Mouse (Mus musculus): ENCODE results near the gene Abhd12.

The Abhd12 gene

DNA sequence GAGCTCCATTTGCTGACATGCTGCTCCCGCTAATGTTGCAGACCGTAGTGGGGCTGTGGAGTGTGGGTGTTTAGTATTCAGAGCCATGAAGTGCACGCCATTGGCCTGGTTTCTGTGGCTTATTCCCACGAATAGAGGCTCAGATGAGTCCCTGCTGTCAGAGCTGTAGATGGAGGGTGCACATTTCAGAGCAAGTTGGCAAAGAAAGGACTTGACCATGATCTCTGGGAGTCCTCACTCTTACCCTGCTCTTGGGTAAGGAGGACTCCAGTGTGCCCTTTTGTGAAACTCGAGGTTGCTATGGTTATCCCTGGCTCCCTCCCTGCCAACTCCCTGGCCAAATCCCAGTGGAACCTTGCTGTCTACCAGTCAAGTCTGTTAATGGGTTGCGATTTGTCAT, 96.2 kb downstream of the Abhd12 start:
- no peak for DNase-seq (ENCODE audit: low spot score)

DNA sequence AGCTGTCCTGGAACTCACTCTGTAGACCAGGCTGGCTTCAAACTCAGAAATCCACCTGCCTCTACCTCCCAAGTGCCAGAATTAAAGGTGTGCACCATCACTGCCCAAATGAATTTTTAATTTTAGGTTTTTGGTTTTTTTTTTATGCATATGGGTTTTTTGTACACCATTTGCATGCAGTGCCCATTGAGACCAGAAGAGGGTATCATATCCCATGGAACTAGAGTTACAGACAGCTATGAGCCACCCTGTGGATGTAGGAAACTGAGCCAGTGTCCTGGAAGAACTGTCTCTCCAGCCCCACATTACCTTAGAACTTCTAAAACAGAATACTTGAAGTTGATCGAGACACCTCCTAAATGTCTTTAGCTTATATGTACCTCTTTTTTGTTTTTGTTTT, 101.5 kb downstream of the Abhd12 start:
- DNase-seq (ENCODE audit: low spot score) = peak; percentile 40

DNA sequence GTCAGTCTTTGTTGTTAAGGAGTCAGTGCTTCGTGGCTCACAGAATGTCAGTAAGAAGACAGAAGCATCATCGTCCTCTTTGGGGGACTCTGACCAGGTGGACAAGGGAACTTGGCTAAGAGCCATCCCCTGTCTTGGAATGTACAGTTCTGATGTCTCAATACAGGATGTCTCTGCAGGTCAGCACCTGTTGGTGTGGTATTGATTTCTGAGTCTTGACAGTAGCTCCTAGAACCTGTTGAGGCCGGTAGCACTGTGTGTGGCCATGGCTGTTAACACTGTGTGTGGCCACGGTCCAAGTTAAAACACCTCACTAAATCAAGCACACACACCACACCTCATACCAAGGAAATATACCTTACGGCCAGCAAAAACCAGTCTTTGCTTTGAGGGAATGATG, 103.9 kb downstream of the Abhd12 start:
- no peak for DNase-seq (ENCODE audit: low spot score)

DNA sequence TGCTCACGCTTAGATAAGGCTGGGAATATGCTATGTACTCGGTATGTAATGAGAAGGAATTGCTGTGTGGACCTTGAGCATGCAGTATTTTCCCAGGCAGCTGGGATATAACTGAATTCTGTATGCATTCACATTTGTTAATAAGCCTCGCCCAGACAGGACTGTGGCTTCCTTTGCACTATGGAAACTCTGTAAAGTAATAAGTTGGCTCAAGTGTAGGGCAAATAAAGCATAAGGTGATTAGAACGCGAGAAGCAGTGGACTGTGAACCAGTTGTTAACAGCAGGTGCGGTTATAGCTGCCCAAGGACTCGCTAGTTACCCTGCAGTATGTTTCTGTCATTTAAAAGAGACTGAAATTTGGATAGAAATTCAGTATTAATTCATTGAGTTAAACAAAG, 106.5 kb downstream of the Abhd12 start:
- DNase-seq (ENCODE audit: low spot score) = no peak

DNA sequence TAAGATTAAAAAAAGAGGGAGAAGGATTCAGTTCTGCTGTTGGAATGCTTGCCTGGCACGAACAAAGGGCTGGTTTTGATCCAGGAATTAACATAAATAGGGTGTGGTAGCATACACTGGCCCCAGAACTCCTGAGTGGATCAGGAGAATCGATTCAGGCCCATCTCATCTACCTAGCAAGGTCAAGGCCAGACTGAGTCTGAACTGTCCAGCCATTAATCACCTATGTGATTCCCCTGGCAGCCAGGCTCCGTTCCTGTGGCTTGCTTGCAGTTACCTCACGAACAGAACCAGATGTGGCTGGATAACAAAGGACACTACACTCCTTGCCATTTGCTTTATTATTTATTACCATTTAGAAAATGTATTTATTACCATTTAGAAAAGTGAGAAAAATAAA, 111.2 kb downstream of the Abhd12 start:
- DNase-seq (ENCODE audit: low spot score) = no peak

DNA sequence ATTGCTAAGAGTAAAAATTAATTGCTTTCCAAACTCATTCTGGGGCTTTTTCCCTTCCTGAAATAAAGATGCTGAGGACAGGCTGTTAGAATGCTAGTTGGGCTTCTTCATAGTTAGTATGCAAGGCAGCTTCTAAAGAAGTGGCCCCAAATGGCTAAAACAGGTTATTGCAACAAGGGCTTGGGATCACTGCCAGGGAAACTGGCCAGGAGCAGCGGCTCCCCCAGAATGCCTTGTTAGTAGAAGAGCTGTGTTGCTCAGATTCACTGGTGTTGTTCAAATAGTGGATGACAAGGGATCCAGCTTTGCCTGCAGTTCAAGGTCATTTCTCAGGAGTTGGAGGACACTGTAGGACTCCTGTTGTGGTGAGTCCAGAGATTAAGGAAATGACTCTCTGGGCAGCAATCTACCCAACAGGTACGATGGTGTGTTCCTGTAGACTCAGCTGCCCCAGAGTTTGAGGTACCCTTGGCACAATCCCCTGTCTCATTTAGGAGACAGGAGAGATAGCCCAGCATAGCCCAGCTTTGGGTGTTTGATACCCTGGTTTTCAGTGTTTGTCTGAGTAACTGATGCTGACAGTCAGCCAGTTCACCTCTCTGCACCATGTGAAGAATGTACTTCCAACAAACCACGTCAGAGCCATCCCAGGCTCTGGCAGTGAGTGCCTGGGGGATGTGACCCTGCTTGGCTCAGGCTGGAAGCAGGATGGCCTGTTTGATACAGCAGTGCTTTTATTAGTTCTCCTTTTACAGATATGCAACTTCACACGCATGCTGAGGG, 115.6 kb downstream of the Abhd12 start:
- peak; percentile 15 for DNase-seq (ENCODE audit: low spot score)

DNA sequence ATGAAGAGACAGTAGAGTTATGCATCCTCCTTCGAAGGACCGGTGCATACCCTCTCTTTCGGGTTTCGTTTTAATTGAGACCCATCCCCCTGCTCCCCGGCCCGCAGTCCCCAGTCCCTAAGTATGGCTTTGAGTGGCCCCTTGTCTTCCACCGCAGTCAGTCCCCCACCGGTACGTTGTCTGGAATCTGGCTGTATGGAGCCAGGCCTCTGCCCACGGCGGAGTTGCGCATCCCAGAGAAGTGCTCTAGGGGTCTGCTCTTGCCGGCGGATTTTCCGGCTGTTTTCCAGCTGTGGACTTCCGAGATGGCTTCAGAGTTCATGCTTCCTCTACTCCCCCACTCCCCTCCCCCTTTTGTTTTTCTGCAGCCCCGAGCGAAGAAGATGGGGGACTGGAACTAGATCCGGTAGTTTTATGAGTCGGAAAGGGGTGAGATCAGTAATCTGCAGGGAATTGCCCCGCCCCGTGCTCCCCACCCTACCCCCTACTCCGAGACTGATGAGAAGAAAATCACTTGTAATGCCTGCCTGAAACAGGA, 117.2 kb downstream of the Abhd12 start:
- peak; percentile 54 for DNase-seq (ENCODE audit: low spot score)

DNA sequence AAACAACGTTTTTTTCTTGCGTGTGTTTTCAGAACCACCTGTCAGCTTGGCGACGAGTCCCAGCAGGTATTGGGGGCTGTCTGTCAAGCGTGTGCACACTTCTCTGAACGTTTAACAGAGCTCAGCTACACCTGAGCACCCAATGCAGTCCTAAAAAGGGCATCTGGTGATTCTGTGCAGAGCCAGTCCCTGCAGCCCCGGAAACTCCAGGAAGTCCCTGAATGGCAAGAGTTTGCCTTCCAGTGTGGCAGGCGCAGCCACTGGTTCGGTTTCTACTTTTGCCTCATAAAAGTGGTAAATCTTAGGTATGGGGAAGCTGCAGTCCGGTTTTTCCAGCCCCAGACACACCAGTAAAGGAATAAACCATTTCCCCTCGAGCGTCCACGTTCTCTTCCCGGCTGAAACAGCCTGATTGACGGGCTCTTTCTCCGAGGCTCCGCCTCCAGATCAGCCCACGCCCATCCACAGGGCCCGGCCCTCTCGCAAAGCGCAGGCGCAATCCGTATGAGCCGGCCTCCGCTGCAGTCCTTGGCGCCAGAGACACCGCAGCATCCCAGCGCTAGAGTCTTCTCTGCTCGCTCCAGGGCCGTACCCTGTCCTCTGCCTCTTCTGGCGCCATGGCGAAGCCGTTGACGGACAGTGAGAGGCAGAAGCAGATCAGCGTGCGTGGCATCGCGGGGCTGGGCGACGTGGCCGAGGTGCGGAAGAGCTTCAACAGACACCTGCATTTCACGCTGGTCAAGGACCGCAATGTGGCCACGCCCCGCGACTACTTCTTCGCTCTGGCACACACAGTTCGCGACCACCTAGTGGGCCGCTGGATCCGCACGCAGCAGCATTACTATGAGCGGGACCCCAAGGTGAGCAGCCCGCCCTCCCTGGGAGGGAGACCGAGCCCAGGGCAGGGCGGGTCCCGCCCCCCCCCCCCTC, 118.0 kb downstream of the Abhd12 start, which contains the start of gene Pygb:
Gene Pygb (plus strand): TSS at position 485 of the 930 bp plus-strand sequence.
- peak; percentile 93 for DNase-seq (ENCODE audit: low spot score)

DNA sequence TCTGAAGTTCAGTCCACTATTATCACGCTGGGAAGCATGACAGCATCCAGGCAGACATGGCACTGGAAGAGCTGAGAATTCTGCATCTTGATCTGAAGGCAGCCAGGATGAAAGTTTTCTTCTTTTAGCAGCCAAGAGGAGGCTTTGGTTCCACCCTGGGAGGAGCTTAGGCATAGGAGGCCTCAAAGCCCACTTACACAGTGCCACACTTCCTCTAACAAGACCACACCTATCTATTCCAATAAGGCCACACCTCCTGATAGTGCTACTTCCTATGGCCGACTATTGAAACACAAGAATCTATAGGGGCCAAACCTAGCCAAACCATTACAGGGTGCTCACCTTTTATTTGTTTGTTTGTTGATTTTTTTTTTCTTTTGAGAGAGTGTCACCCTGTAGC, 121.7 kb downstream of the Abhd12 start:
- no peak for DNase-seq (ENCODE audit: low spot score)

All from retina, embryonic 14.5 days (tissue).